Mouse (Mus musculus): ENCODE results near the gene C130026I21Rik.
"Not testable (repeated sequence)": the region's sequence is repeated elsewhere in the genome, so short reads cannot be mapped to it uniquely, and the experiment has no call there.

C130026I21Rik gene

DNA sequence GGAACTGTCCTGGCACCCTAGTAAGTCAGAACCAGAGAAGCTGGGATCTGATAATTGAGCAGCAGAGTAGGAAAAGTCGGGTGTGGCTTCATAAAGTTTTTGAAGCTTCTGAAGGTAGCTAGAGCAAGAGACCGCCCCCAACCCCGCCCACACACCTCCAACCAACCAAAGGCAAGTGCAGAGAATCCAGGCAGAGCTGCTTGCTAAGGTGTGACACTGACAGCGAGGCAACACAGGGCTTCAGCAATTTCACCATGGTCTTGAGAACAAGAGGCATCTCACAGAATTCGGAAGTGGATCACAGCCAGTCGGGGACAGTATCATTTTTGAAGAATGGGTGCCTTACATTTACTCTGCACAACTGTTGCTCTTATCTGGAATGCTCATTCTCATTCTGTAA lies at the start of gene C130026I21Rik:
Gene C130026I21Rik, minus strand, starts transcription at position 101 of the 400 bp plus-strand sequence.
- DNase-seq, result not testable (repeated sequence)

DNA sequence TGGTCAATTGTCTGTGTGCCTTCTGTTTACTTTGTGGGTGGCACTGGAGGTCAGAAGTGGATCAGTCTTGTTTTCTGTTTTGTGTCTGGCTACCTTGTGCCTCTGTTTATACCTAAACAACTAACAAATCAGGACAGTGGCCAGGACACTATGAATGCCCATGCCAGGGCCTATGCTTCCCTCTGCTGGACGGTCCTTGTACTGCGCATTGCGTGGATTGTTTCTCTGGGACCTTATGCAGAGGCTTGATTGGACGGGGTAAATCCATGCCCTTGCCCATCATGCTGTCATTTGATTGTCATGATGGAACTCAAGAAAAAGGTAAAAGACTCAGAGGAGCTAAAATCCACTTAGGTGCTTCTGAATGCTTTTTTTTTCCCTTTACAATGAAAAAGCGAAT lies 16.7 kb upstream of the C130026I21Rik start:
- DNase-seq, result peak; percentile 11 to 18

DNA sequence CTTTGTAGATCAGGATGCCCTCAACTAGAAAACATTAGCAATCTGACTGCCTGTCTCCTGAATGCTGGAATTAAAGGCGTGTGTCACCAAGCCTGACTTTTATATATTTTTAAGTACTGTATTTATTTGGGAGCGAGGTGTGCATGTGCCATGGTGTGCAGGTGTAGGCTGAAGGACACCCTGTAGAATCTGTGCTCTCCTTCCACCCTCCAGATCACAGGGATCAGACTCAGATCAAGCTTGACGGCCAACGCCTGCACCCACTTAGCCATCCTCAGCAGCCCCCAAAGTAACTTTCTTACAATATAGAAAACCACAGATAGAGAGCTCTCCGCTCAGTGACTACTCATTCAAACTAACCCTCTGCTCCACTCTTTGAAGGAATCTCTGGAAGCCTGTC lies 6.1 kb upstream of the C130026I21Rik start:
- not testable (repeated sequence) for DNase-seq

DNA sequence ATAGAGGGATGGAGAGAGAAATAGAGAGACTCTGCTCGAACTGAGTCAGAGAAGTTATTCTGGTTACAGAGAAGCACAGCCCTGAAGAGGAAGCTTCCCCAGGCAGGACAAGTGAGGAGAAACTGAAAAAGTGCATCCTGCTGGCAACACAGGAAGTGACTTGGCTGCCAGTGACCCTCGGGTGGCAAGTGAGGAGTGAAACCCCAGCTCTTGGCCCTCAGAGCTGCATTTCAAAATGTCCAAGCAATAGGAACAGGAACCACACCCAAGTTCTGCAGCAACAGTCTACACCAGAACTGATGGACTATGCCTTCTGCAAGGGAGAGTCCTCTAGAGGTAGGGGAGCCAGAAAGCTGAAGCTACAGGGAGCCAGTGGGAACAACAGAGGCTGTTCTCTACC lies 11.7 kb downstream of the C130026I21Rik start:
- DNase-seq, result not testable (repeated sequence)

DNA sequence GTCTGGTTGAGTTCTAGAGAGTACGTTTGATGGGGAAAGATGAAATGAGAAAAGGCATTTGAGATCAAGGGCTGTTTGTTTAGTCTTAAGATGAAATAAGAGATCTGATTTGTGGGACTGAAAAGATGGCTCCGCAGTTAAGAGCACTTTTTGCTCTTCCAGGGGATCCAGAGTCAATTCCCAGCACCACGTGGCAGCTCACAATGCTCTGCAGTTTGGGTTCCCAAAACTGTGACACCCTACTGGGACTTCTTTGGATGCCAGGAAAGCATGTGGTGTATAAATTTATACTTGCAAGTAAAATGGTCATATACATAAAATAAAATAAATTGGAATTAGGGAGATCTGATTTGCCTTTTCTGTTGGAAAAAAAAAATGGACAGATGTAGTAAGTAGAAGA lies 15.1 kb downstream of the C130026I21Rik start:
- DNase-seq, result not testable (repeated sequence)

DNA sequence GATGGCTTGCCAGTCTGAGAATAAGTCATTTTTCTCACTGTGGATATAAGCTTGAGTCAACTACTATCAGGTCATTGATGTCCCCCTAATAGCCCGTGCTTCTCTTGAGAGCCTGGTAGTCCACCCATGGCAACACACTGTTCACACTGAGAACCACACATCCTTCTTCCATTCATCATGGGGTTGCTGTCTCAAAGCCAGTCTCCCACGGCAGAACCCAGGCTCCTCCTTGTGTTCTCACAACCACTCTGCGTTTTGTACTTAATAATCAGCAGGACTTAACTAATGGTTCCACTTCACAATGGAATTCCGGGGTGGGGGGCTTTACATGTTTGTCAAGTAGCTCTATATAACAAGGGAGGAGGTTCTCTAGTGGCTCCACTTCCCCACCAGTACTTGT lies 19.2 kb downstream of the C130026I21Rik start:
- not testable (repeated sequence) for DNase-seq

DNA sequence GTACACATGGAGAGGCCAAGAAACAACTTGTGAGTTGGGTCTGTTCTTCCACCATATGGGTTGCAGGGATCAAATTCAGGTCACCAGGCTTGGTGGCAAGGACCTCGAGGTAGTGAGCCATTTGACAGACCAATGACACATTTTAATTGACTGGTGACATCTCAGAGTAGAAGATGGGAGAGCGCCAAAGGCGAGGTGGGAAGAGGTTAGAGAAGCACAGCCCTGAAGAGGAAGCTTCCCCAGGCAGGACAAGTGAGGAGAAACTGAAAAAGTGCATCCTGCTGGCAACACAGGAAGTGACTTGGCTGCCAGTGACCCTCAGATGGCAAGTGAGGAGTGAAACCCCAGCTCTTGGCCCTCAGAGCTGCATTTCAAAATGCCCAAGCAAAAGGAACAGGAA lies 21.4 kb downstream of the C130026I21Rik start:
- DNase-seq, result not testable (repeated sequence)

DNA sequence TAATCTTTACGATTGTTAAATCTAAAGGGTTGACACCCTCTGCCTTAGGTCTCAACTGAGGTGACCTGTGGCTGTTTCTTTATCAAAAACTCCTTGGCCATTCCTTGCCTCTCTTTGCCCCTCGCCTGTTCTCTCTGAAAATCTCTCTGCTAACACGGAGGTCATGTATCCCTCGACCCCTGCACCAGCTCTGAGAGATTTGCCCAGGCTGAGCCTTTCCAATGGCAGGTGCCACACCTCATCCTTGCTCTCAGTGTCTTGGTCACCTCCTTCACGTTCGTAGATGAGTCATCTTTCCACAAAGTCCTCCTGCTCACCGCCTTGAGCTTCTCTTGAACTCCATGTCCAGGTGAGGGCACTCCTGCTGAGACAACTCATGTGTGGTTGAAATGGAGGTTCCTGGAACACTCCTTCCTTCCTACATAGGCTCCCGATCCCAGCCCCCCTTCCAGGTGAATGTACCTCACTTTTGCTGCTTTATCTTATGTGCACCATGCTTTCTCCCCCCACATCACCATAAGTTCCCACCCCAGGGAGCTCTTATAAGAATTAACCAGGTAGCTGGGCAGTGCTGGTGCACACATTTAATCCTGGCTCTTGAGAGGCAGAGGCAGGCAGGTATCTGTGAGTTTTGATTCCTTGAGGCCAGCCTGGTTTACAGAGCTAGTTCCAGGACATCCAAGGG lies 23.4 kb downstream of the C130026I21Rik start:
- not testable (repeated sequence) for DNase-seq

DNA sequence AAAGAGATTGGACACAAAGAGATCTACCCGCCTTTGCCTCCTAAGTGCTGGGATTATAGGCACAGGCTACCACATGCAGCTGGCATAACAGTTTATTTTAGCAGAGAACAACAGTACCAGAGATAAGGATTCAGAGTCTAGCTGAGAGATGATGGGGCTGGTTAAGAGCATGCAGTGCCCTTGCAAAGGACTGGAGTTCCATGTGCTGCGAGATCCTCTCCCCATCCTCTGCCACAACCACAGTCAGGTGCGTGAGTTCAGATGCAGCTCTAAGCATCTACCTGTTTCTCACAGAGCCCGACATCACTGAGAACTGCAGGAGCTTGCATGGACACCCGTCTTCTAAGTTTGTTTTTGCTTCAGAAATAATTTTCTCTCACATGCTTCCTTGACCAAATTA lies 24.1 kb downstream of the C130026I21Rik start:
- not testable (repeated sequence) for DNase-seq

DNA sequence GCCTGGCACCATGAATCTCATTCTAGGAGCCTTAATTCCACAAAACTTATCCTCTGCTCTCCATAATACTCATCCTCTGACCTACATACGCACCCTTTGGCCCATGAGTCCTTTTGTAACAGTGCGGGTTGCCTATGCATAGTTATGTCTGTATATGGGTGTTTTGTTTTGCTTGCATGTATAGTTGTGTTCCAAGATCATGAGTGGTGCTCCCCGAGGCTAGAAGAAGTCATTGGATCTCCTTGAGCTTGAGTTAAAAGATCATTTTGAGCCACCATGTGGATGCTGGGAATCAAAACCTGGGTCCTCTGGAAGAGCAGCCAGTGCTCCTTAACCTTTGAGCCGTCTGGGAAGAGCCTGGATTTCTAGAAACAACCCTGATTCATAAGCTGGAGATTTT lies 25.4 kb downstream of the C130026I21Rik start:
- not testable (repeated sequence) for DNase-seq

DNA sequence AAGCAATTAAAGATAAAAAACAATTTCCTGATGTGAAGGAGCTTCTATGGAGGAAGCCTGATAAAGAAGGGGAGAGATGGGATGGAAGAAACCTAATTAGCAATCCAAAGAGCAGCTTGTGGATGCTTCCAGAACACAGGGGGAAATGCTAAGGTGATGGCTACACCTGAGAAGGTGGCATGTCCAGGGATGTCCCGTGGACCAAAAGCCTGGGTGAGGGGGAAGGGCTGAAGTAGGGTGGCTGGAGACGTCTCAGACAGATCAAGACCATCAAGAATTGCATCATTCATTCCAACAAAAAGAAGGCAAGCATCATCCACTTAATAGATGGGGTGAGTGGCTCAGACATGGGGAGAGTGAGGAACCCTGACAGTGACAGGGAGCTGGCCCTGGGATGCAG lies 27.3 kb downstream of the C130026I21Rik start:
- DNase-seq, result not testable (repeated sequence)

DNA sequence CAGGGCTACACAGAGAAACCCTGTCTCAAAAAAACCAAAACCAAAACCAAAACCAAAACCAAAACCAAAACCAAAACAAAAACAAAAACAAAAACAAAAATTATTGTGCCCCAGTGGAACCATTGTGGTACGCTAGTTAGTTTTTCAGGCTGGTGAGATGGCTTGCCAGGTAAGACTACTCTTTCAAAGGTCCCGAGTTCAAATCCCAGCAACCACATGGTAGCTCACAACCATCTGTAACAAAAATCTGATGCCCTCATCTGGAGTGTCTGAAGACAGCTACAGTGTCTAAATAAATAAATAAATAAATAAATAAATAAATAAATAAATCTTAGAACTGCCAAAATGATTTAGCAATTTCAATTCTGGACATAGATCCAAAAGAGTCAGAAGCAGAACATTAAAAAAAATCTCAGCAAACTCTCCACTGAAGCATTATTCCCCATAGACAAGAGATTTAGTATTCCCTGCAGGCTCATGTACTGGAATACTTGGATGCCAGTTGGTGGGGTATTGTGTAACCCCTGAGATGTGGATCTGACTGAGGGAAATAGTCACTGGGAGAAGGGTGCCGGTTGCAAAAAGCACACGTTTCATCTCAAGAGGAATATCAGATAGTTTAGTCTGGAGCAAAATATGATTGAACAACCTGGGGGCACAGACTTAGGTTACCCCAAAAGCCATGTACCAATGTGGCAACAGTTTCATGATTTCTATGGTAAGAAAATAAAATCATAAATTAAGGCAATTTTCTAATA lies 31.2 kb downstream of the C130026I21Rik start:
- not testable (repeated sequence) for DNase-seq

DNA sequence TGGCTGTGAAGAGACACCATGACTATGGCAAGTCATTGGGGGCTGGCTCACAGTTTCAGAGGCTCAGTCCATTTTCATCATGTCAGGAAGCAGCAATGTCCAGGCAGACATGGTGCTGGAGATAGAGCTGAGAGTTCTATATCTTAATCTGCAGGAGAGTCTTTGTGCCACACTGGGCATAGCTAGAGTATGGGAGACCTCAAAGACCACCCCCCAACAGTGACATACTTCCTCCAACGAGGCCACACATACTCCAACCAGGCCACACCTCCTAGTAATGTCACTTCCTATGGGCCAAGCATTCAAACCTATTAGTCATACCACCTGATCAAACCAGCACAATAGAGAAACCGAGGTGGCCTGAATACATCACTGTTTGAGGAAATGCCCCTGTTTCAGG lies 63.8 kb downstream of the C130026I21Rik start:
- DNase-seq, result not testable (repeated sequence)

DNA sequence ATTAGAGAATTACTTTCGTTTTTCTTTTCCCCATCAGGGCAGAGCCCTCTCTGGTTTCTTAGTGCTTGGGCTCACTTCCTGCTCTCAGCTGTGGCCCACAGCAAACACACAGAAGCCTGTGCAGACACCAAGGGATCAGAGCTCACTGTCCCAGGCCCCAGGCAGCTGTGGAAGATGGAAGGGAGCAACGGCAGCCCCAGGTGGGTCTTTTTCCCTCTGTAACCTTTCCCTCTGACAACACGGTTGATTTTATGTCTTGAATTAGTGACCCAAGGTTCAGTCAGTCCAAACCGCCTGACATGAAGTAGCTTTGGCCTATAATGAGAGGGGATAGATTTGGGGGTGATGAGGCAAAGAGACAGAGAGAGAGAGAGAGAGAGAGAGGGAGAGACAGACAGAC lies 70.8 kb downstream of the C130026I21Rik start:
- DNase-seq, result not testable (repeated sequence)

DNA sequence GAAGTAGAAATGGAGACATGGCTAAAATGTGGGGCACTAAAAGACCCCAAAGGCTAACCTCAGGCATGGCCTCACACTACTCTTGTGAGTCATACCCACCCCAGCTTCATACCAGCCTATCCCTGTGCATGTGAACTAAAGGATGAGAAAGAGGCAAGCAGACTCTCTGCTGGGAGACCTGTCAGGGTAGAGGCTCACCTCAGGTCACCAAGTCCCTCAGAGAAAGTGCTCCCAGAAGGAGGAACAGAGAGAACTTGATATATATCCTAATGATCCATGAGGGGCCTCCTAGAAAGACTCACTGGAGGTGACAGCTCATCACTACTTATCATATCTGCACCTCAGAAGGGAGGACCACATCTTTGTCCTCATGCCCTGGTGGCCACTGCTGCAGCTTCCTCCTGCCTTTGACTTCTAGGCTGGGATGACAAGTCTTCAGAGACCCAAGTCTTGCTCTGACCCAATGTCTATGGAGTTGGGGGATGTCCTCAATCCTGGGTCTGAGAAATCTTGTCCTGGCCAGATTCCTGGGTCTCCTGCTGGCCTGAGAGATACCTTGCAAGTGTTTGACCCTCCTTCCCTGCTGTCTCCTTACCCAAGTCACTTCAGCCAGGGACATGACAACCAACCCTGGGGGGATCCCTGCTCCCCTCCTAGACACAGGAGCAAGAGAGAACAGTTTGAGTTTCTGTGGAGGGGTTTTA lies 71.6 kb downstream of the C130026I21Rik start:
- not testable (repeated sequence) for DNase-seq

DNA sequence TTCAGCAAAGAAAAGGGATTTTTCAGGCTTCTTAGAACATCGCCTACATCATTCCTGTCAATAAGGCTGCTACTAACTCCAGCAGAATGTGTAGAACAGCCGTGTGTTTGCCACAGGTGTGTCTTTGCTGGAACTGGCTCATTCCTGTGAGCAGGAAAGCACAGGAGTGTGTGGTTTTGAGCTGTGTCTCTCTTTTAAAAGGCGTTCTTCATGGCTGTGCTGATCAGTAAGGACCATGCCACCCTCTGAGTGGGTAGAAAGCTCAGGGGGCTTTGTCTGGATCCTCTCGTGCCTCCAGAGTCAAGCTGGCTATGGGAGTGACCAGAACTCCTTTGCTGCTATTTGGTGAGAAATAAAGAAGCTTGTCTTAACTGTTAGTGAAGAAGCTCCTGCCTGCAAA lies 73.6 kb downstream of the C130026I21Rik start:
- DNase-seq, result not testable (repeated sequence)

DNA sequence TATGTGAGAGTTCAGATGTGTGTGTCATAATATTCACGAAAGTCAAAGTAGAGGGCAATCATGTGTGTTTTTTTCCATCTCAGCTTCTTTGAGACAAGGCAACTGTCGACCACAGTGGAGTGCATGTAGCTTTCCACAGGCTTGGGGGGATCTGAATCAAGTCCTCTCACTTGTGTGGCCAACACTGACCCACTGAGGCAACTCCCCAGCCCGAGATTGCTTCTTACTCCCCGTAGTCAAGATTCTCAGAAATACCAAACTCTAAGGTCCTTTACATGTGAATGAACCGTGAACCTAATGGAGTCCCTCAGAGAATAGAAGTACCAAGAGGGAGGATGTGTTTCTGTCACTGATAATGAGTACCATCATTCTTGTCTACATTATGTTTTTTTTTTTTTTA lies 76.6 kb downstream of the C130026I21Rik start:
- not testable (repeated sequence) for DNase-seq

DNA sequence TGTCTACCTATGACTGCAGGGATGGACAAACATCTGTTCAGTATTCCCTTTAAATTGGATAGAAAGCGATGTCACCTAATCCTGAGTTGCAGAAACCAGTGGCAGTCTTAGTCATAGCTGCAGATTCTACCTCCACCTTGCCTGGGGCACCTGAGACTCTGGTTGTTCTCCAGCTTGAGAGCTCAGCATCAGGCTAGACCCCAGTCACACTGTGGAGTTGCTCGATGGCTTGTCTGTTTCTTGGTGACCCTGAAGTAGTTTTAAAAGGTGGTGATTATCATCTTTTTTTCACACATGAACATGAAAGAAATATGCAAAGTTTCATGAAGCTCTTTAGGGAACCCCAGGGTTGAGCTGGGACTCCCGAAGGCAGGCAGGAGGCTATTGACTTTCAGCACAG lies 88.4 kb downstream of the C130026I21Rik start:
- DNase-seq, result not testable (repeated sequence)

DNA sequence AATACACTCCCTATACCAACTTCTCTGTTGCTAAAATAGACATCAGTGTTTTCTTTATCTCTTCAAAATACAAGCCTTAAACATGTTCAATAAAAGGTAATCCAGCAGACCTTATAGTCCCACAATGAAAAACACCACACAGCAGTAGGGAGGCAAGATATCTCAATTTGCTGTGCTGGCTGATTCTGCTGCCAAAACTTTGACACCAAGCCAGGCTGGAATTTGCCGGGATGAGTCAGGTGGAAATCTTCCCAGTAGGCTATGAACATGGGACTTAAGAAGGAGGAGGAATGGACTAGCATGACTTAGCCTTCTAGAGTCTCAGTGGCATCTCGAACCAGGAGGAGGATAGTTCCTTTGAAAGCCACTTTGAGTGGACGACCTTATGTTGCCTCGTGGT lies 91.4 kb downstream of the C130026I21Rik start:
- not testable (repeated sequence) for DNase-seq

DNA sequence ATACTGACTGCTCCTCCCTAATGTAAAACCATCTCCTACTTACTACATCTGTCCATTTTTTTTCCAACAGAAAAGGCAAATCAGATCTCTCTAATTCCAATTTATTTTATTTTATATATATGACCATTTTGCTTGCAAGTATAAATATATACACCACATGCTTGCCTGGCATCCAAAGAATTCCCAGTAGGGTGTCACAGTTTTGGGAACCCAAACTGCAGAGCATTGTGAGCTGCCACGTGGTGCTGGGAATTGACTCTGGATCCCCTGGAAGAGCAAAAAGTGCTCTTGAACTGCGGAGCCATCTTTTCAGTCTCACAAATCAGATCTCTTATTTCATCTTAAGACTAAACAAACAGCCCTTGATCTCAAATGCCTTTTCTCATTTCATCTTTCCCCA lies 107.5 kb downstream of the C130026I21Rik start:
- not testable (repeated sequence) for DNase-seq

DNA sequence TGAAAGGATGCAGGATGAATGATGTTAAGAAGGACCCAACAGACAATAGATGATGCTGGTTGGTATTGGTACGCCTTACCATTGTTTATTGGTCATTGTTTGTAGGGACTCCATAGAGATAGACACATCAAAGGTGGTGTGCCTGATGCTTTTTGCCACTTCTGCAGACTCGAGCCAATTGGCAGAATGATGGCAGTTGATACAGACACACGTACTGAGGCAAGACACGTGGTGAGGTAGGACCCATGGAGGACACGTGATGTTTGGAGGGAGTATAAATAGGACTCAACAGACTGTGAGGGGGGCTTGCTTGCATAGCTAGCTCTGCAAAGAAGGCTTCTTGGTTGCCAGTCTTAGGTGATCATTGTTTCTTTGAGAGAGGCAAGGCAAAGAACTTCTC lies 115.2 kb downstream of the C130026I21Rik start:
- DNase-seq, result not testable (repeated sequence)

DNA sequence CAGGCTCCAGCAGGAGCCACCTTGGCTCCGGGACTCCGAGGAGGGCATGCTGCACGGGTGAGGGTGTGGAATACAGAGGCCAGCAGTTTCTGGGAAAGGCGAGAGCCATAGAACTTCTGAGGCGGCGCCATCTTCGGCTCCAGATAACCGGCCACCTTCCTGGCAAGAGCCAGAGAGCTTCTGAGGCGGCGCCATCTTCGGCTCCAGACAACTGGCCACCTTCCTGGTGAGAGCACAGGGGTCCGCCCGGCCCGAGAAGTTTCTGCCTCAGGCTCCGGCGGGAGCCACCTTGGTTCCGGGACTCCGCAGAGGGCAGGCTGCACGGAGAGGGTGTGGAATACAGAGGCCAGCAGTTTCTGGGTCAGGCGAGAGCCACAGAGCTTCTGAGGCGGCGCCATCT lies 136.7 kb downstream of the C130026I21Rik start:
- DNase-seq, result not testable (repeated sequence)

DNA sequence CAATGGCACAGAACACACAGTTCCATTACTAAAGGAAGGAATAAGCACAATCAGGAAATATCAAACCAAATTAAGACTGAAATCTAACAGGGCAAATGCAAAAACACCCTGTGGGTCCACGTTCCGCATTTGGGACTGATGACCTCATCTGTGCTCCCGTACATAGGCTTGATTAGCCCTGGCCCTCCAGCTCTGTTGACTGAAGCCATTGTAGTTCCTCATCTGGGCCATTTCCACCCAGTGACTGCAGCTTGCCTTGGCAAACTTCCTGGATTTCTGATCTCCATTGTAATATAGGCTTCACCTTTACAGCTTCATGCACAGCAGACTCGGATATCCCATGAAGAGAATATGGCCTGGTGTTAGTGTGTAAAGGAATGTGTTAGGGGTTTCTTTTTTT lies 148.5 kb downstream of the C130026I21Rik start:
- not testable (repeated sequence) for DNase-seq

Measured in cerebellum, adult 18-20 months (tissue).